Mouse (Mus musculus): ENCODE results near the gene Tmc8. TPM values are rescaled to one million over a fixed set of nuclear protein-coding genes. Genes with fewer than 3 reads are reported as not detected.
"Not testable (repeated sequence)": the region's sequence is repeated elsewhere in the genome, so short reads cannot be mapped to it uniquely, and the experiment has no call there.

Tmc8 gene
- polyA plus RNA-seq, 1 experiment from 2014 or later: 0.75 TPM

- Histone ChIP-seq H3K27me3 (no peaks in the 10 kb centered on the region), H3K4me3 (no peak overlapping the region), H3K4me2 (no peak overlapping the region), H3K9ac (no peak overlapping the region), H3K4me1 (replicated peaks) (peaks cover 55% of the 10 kb centered on the region), H3K36me3 (no peaks in the 10 kb centered on the region), H3K9me3 (no peaks in the 10 kb centered on the region), H3K27ac (no peak overlapping the region)
- WGBS: 71% methylated on average over 9 of the region's 9 CpGs
- ATAC-seq (ENCODE audit: low FRiP score): no peak
Measured at GRCm38 (mm10) chr11:117830401-117830800, 48.5 kb downstream of the Tmc8 start.

- Histone ChIP-seq H3K4me3 (peak overlapping the region; percentile 38), H3K27me3 (no peaks in the 10 kb centered on the region), H3K36me3 (no peaks in the 10 kb centered on the region), H3K27ac (peak overlapping the region; percentile 60; the same call in 1 of the 2 replicates), H3K9ac (peak overlapping the region; percentile 11; the same call in 1 of the 2 replicates), H3K4me1 (replicated peaks) (peaks cover 46% of the 10 kb centered on the region), H3K4me2 (peak overlapping the region; percentile 54), H3K9me3 (no peaks in the 10 kb centered on the region)
- peak; percentile 79 for ATAC-seq (ENCODE audit: low FRiP score)
- WGBS: 17% methylated on average over 28 of the region's 28 CpGs
Measured at GRCm38 (mm10) chr11:117832086-117832969, 50.5 kb downstream of the Tmc8 start.

DNA sequence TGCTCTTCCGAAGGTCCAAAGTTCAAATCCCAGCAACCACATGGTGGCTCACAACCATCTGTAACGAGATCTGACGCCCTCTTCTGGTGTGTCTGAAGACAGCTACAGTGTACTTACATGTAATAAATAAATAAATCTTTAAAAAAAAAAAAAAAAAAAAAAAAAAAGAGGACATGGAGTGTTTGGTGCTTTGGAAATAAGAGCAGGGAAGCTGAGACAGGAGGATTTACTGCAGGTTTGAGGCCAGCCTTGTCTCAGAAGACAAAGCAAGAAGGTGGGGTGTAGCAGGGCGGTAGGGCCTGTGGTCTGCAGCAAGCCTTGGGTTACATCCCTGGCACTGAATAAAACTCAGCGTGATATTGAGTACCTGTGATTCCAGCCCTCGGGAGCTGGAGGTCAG is 51.6 kb downstream of the Tmc8 start:
- H3K36me3 ChIP-seq; H3K27ac ChIP-seq; ATAC-seq (ENCODE audit: low FRiP score); H3K9ac ChIP-seq; H3K9me3 ChIP-seq; H3K27me3 ChIP-seq; H3K4me3 ChIP-seq; H3K4me2 ChIP-seq: not testable (repeated sequence)
- WGBS: 90% methylated on average over 4 of the region's 6 CpGs
- H3K4me1 ChIP-seq (replicated peaks): peaks cover 34% of the 10 kb centered on the region

DNA sequence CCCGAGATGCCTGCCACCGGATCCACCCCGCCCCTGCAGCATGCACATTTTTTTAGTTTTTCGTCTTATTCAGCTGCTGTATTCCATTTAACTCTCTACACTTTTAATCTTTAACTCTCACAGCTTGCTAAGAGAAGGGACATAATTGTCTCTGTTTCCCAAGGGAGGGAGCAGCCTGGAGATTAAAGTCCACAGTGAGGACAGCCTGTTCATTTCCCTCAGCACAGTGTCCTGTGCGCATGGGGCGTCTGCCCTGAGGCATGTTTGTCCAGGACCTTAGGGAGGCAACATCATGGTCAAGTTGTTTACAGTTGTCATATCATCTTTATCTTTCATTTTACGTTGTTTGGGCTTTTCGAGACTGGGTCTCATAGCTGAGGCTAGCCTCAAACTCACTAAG is 52.2 kb downstream of the Tmc8 start:
- Histone ChIP-seq H3K4me2 (no peak overlapping the region), H3K9ac (no peak overlapping the region), H3K9me3 (no peaks in the 10 kb centered on the region), H3K4me1 (replicated peaks) (peaks cover 29% of the 10 kb centered on the region), H3K4me3 (no peak overlapping the region), H3K27me3 (no peaks in the 10 kb centered on the region), H3K27ac (no peak overlapping the region), H3K36me3 (no peaks in the 10 kb centered on the region)
- no peak for ATAC-seq (ENCODE audit: low FRiP score)
- WGBS: 94% methylated on average over 8 of the region's 8 CpGs

- 24% methylated on average over 13 of the region's 13 CpGs for WGBS
- Histone ChIP-seq H3K4me2 (peak overlapping the region; percentile 32; the same call in 1 of the 2 replicates), H3K4me1 (replicated peaks) (peaks cover 15% of the 10 kb centered on the region), H3K27ac (no peak overlapping the region), H3K4me3 (no peak overlapping the region), H3K9me3 (no peaks in the 10 kb centered on the region), H3K9ac (no peak overlapping the region), H3K27me3 (no peaks in the 10 kb centered on the region), H3K36me3 (no peaks in the 10 kb centered on the region)
- no peak for ATAC-seq (ENCODE audit: low FRiP score)
Measured at GRCm38 (mm10) chr11:117836306-117836705, 54.4 kb downstream of the Tmc8 start.

- no peak for ATAC-seq (ENCODE audit: low FRiP score)
Measured at GRCm38 (mm10) chr11:117838572-117838971, 56.7 kb downstream of the Tmc8 start.

DNA sequence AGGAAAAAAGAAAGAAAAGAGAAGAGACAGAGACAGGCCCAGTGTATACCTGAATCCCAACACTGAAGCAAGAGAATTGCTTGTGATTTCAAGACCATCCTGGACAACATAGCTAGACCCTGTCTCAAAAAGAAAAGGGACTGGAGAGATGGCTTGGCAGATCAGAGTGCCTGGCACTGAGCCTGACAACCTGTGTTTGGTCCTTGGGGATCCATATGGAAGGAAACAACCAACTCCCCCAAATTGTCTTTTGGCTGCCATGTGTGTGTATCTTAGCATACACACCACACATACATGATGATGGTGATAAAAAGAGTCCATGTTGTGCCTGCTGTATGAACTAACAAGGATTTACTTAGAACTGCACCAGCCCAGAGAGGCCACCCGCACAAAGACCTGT is 57.1 kb downstream of the Tmc8 start:
- 0 out of 2 replicates have a peak, but pooled peaks cover 6% of the 10 kb centered on the region for H3K4me1 ChIP-seq (replicated peaks)
- H3K9me3 ChIP-seq: no peaks in the 10 kb centered on the region
- H3K4me2 ChIP-seq: no peak overlapping the region
- H3K27me3 ChIP-seq: no peaks in the 10 kb centered on the region
- no peaks in the 10 kb centered on the region for H3K36me3 ChIP-seq
- no peak overlapping the region for H3K4me3 ChIP-seq
- no peak overlapping the region for H3K9ac ChIP-seq
- WGBS: 94% methylated on average over 1 of the region's 1 CpGs
- H3K27ac ChIP-seq: no peak overlapping the region
- ATAC-seq (ENCODE audit: low FRiP score): no peak

More at GRCm38 (mm10) chr11:117838572-117838971, 56.7 kb downstream of the Tmc8 start:
- no peak overlapping the region for H3K4me2 ChIP-seq
- 63% methylated on average over 2 of the region's 2 CpGs for WGBS
- no peaks in the 10 kb centered on the region for H3K27me3 ChIP-seq
- H3K9me3 ChIP-seq: no peaks in the 10 kb centered on the region
- no peak overlapping the region for H3K4me3 ChIP-seq
- H3K27ac ChIP-seq: no peak overlapping the region
- H3K36me3 ChIP-seq: no peaks in the 10 kb centered on the region
- H3K4me1 ChIP-seq (replicated peaks): 0 out of 2 replicates have a peak, but pooled peaks cover 6% of the 10 kb centered on the region
- no peak overlapping the region; the same call in 1 of the 2 replicates for H3K9ac ChIP-seq

- Histone ChIP-seq H3K4me1 (replicated peaks) (0 out of 2 replicates have a peak, but pooled peaks cover 6% of the 10 kb centered on the region), H3K9ac (no peak overlapping the region), H3K4me2 (no peak overlapping the region), H3K9me3 (no peaks in the 10 kb centered on the region), H3K27me3 (no peaks in the 10 kb centered on the region), H3K4me3 (no peak overlapping the region), H3K36me3 (no peaks in the 10 kb centered on the region), H3K27ac (no peak overlapping the region)
- 76% methylated on average over 1 of the region's 1 CpGs for WGBS
- no peak for ATAC-seq (ENCODE audit: low FRiP score)
Measured at GRCm38 (mm10) chr11:117840910-117841309, 59.0 kb downstream of the Tmc8 start.

Other genes starting within 250 kb of the Tmc8 start
- 24.9 and 27.3 TPM in 2 replicates for gene Tnrc6c, start 127.8 kb upstream of the Tmc8 start, polyA plus RNA-seq (2015; fragmentation: Nextera tagmentation; extraction: Ambion mirVana)
- gene Tmc6, start 122 bp downstream of the Tmc8 start, polyA plus RNA-seq (2015; fragmentation: Nextera tagmentation; extraction: Ambion mirVana): 5.3 TPM in 2 replicates
- not detected in 2 replicates for gene 6030468B19Rik, start 15.6 kb downstream of the Tmc8 start, polyA plus RNA-seq (2015; fragmentation: Nextera tagmentation; extraction: Ambion mirVana)
- gene Gm20708, start 27.6 kb downstream of the Tmc8 start, polyA plus RNA-seq (2015; fragmentation: Nextera tagmentation; extraction: Ambion mirVana): 0.70 and 0.74 TPM in 2 replicates
- gene Syngr2, start 27.6 kb downstream of the Tmc8 start, polyA plus RNA-seq (2015; fragmentation: Nextera tagmentation; extraction: Ambion mirVana): 14.6 and 16.5 TPM in 2 replicates
- 4.2 and 4.9 TPM in 2 replicates for gene Afmid, start 43.8 kb downstream of the Tmc8 start, polyA plus RNA-seq (2015; fragmentation: Nextera tagmentation; extraction: Ambion mirVana)
- gene Tk1, start 44.0 kb downstream of the Tmc8 start, polyA plus RNA-seq (2015; fragmentation: Nextera tagmentation; extraction: Ambion mirVana): 25.3 and 26.0 TPM in 2 replicates
- gene Birc5, start 67.2 kb downstream of the Tmc8 start, polyA plus RNA-seq (2015; fragmentation: Nextera tagmentation; extraction: Ambion mirVana): 56.0 and 57.4 TPM in 2 replicates
- gene Tmem235, start 78.7 kb downstream of the Tmc8 start, polyA plus RNA-seq (2015; fragmentation: Nextera tagmentation; extraction: Ambion mirVana): not detected in 2 replicates
- 3.2 and 3.3 TPM in 2 replicates for gene Tha1, start 91.4 kb downstream of the Tmc8 start, polyA plus RNA-seq (2015; fragmentation: Nextera tagmentation; extraction: Ambion mirVana)
- gene Socs3, start 188.0 kb downstream of the Tmc8 start, polyA plus RNA-seq (2015; fragmentation: Nextera tagmentation; extraction: Ambion mirVana): 8.3 and 8.8 TPM in 2 replicates
- gene Pgs1, start 204.2 kb downstream of the Tmc8 start, polyA plus RNA-seq (2015; fragmentation: Nextera tagmentation; extraction: Ambion mirVana): 47.4 and 47.6 TPM in 2 replicates

All from hindbrain, embryonic 13.5 days (tissue).